14 mouse cellular contexts compared by ENCODE assay signal in the genomic region with DNA sequence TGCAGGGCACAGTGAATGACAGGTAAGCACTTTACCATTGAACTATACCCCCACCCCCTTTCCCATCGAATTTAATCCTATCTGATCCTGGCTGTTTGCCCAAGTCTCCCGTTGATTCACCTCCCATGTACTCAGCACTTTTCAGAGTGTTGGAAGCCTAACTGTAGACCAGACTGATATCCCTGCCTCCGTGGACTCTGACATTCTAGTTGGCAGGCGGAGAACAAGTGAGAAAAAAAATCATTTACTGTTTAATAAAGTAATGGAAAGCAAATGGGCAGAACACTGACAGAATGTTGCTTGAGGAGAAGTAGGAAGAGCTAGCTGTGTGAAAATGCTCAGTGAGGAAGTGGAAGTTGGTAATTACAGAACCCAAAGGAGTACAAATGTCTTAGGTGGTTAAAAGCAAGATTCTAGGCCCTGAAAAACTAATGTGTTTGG. TPM values are rescaled to one million over a fixed set of nuclear protein-coding genes. Genes with fewer than 3 reads are reported as not detected.
DNase-seq lines count a peak whose midpoint lies in the region; ATAC-seq and TF ChIP-seq lines count a peak whose summit lies in the region.
"Had no signal": no experiment of that assay in that cellular context is flagged by ENCODE, and none has a peak within 500 bp of the region (broad histone marks: within the 10 kb centered on the region; RNA-seq: fewer than 3 reads in every experiment).

No protein-coding gene starts in this region.

- H3K27ac ChIP-seq in embryonic facial prominence, embryonic 14.5 days (replicated peaks; ENCODE audit: low read depth, low read length) = no peak overlapping the region
- H3K27ac ChIP-seq in embryonic facial prominence, embryonic 10.5 days (replicated peaks) = no peak overlapping the region
- H3K27ac ChIP-seq in spleen, adult 2 months (ENCODE audit: insufficient read depth, low read length) = peak overlapping the region; percentile 69
- H3K27ac ChIP-seq: hindbrain, postnatal 0 days had no signal

- H3K27me3 ChIP-seq in embryonic facial prominence, embryonic 14.5 days (replicated peaks; ENCODE audit: control insufficient read depth, insufficient read depth, low read length) = no peaks in the 10 kb centered on the region
- H3K27me3 ChIP-seq in embryonic facial prominence, embryonic 10.5 days (replicated peaks; ENCODE audit: low read depth, poor library complexity, severe bottlenecking) = no peaks in the 10 kb centered on the region
- no peaks in the 10 kb centered on the region for H3K27me3 ChIP-seq in spleen, adult 2 months (ENCODE audit: control insufficient read depth, insufficient read depth, low read length)

- H3K9ac ChIP-seq in embryonic facial prominence, embryonic 14.5 days (ENCODE audit: low read depth, low read length) = no peak overlapping the region

- no peak overlapping the region for H3K4me2 ChIP-seq in embryonic facial prominence, embryonic 14.5 days (ENCODE audit: low read depth, low read length)
- H3K4me2 ChIP-seq: heart, embryonic 11.5 days had no signal

- 0 out of 2 replicates have a peak, but pooled peaks cover 3% of the 10 kb centered on the region for H3K4me1 ChIP-seq in embryonic facial prominence, embryonic 14.5 days (ENCODE audit: control insufficient read depth, insufficient read depth, low read length)
- H3K4me1 ChIP-seq in embryonic facial prominence, embryonic 10.5 days = no peaks in the 10 kb centered on the region
- H3K4me1 ChIP-seq in spleen, adult 2 months (ENCODE audit: control insufficient read depth, insufficient read depth, insufficient read length) = peaks cover 3% of the 10 kb centered on the region

- H3K36me3 ChIP-seq in embryonic facial prominence, embryonic 14.5 days (ENCODE audit: control insufficient read depth, insufficient read depth, low read length) = no peaks in the 10 kb centered on the region
- H3K36me3 ChIP-seq in embryonic facial prominence, embryonic 10.5 days (replicated peaks) = no peaks in the 10 kb centered on the region
- H3K36me3 ChIP-seq in spleen, adult 2 months (ENCODE audit: control insufficient read depth, insufficient read depth, low read length) = no peaks in the 10 kb centered on the region

- peak; percentile 47; the same call in 1 of the 2 replicates for ATAC-seq in embryonic facial prominence, embryonic 14.5 days (ENCODE audit: low read depth)
- ATAC-seq: hindbrain, postnatal 0 days had no signal

- WGBS in embryonic facial prominence, embryonic 14.5 days = 52% methylated on average over 4 of the region's 4 CpGs
- 83% methylated on average over 4 of the region's 4 CpGs for WGBS in embryonic facial prominence, embryonic 10.5 days
- WGBS in spleen, adult 2 months = 73% methylated on average over 4 of the region's 4 CpGs

- TF ChIP-seq POLR2A in spleen, adult 2 months (IDR thresholded peaks at IDR 0.05; ENCODE audit: low read depth, low read length) = no peak

- TF ChIP-seq CTCF in spleen, adult 2 months (IDR thresholded peaks at IDR 0.05; ENCODE audit: extremely low read depth, insufficient read depth, insufficient read length, insufficient replicate concordance) = no peak

- no peak overlapping the region for H3K4me3 ChIP-seq in embryonic facial prominence, embryonic 14.5 days (ENCODE audit: low read depth, low read length)
- H3K4me3 ChIP-seq in embryonic facial prominence, embryonic 10.5 days = no peak overlapping the region
- H3K4me3 ChIP-seq in spleen, adult 2 months (ENCODE audit: extremely low read depth, insufficient read depth, insufficient read length) = no peak overlapping the region
- H3K4me3 ChIP-seq: erythroblast, embryonic 14.5 days had no signal

- no peak for DNase-seq in embryonic facial prominence, embryonic 14.5 days (ENCODE audit: low spot score)
- DNase-seq in embryonic facial prominence, embryonic 10.5 days (ENCODE audit: low spot score) = no peak
- no peak for DNase-seq in spleen, adult 2 months (ENCODE audit: low read depth in 1 of 2, low spot score in 2 of 2)
- no peak for DNase-seq in spleen, postnatal 10 days (ENCODE audit: low spot score in 2 of 2)
- peak; percentile 53 for DNase-seq in kidney, postnatal 10 days
- peak; percentile 36 for DNase-seq in yolk sac, embryonic 10.5 days (ENCODE audit: low spot score)
- no peak for DNase-seq in testis, postnatal 10 days (ENCODE audit: low spot score)
- DNase-seq in embryo, embryonic 9.5 days (ENCODE audit: extremely low spot score) = no peak
- DNase-seq: adrenal gland, adult 8-10 months; cerebellum, adult 8-10 months; layer of hippocampus, postnatal 36 days had no signal

- H3K9me3 ChIP-seq in embryonic facial prominence, embryonic 14.5 days (ENCODE audit: control insufficient read depth, low read length) = no peaks in the 10 kb centered on the region
- H3K9me3 ChIP-seq in embryonic facial prominence, embryonic 10.5 days = no peaks in the 10 kb centered on the region

RNA-seq across cellular contexts. Expression of a gene that starts 12.2 kb away (rescaled TPM):
- polyA plus RNA-seq in embryonic facial prominence, embryonic 14.5 days (2014; fragmentation: Nextera tagmentation; extraction: Ambion mirVana) = 434 and 478 TPM in 2 replicates
- 429 and 432 TPM in 2 replicates for polyA plus RNA-seq in embryonic facial prominence, embryonic 10.5 days (2016; fragmentation: Nextera tagmentation; extraction: Ambion mirVana)
- polyA plus RNA-seq in spleen, adult 2 months (2012; rRNA removed) = 114 and 130 TPM in 2 replicates

Comparison
In these comparisons a context has a peak if more than half of its experiments do, and no peak if none do; other contexts are left out.
1. DNase-seq: peak in kidney, postnatal 10 days (single experiment) and yolk sac, embryonic 10.5 days (single experiment); none in embryonic facial prominence, embryonic 14.5 days (single experiment), embryonic facial prominence, embryonic 10.5 days (single experiment), spleen, adult 2 months (0 of 2), spleen, postnatal 10 days (0 of 2), testis, postnatal 10 days (single experiment) and embryo, embryonic 9.5 days (single experiment).